Mouse (Mus musculus) stomach, embryonic 15.5 days (tissue): Measurements from ENCODE around the gene Cacna2d3. TPM values are rescaled to one million over a fixed set of nuclear protein-coding genes. Genes with fewer than 3 reads are reported as not detected.

Source experiments
- ATAC-seq: fragments of 200-750 bp; cut with Nextera tagmentation; 2 replicates; pipeline ENCODE4 v1.8.0; 2017; ENCODE audit warnings: low read depth, moderate number of reproducible peaks, moderate TSS enrichment; ENCODE audit not compliant: insufficient read depth, low FRiP score
- H3K27ac ChIP-seq: fragments of 300-500 bp; sonication (generic); 2 replicates; pipeline ENCODE4 v1.5.1; 2015; ENCODE audit warnings: mild to moderate bottlenecking, inconsistent platforms
- H3K27me3 ChIP-seq: fragments of 300-500 bp; sonication (generic); replicated peaks from 2 replicates; pipeline ENCODE4 v1.6.1; 2015; ENCODE audit warnings: inconsistent platforms
- H3K36me3 ChIP-seq: fragments of 300-500 bp; sonication (generic); 2 replicates; pipeline ENCODE4 v1.6.1; 2015; ENCODE audit warnings: inconsistent platforms
- H3K4me1 ChIP-seq: fragments of 300-500 bp; sonication (generic); 2 replicates; pipeline ENCODE4 v1.6.1; 2015; ENCODE audit warnings: inconsistent platforms
- H3K4me2 ChIP-seq: fragments of 300-500 bp; sonication (generic); 2 replicates; pipeline ENCODE4 v1.6.1; 2015; ENCODE audit warnings: mild to moderate bottlenecking, inconsistent platforms
- H3K4me3 ChIP-seq: fragments of 300-500 bp; sonication (generic); replicated peaks from 2 replicates; pipeline ENCODE4 v1.5.1; 2015; ENCODE audit warnings: inconsistent platforms
- H3K9ac ChIP-seq: fragments of 300-500 bp; sonication (generic); 2 replicates; pipeline ENCODE4 v1.6.1; 2015; ENCODE audit warnings: inconsistent platforms
- H3K9me3 ChIP-seq: fragments of 300-500 bp; sonication (generic); 2 replicates; pipeline ENCODE4 v1.6.1; 2016; ENCODE audit warnings: inconsistent platforms
- WGBS: fragments of 180-500 bp; shearing (Covaris S2); methylation state at CpG from one replicate; pipeline ENCODE4 v1.1.7; 2015; 5-methylcytosine and 5-hydroxymethylcytosine counted together
- polyA plus RNA-seq: library from polyadenylated mRNA; unstranded; fragments of >200 nt; fragmentation: Nextera tagmentation; extraction: Ambion mirVana; gene quantifications from 2 replicates; pipeline ENCODE4 v1.2.1, GENCODE M21; 2015

The Cacna2d3 gene
- polyA plus RNA-seq, 1 experiment from 2014 or later = 1.6 TPM

DNA sequence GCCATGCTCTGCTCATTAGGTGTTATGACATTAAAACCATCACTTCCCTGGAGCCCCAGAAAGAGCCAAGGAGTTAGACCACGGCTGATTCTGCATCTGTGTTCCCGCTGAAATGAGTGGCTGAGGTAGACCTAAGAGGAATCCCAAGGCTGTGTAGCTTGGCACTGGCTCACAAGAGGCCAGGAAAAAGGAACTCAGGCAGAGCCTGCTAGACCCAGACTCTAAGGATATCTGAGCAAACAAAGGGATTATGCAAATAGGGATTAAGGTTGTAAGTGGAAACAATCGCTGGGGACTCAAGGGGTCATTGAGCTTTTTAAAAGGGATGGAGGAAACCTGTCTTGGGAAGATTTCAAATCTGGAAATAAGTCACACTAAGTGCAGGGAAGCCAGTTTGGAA, 766.5 kb downstream of the Cacna2d3 start:
- no peak overlapping the region for H3K4me3 ChIP-seq
- no peak for ATAC-seq
- 21% methylated on average over 3 of the region's 3 CpGs for WGBS

DNA sequence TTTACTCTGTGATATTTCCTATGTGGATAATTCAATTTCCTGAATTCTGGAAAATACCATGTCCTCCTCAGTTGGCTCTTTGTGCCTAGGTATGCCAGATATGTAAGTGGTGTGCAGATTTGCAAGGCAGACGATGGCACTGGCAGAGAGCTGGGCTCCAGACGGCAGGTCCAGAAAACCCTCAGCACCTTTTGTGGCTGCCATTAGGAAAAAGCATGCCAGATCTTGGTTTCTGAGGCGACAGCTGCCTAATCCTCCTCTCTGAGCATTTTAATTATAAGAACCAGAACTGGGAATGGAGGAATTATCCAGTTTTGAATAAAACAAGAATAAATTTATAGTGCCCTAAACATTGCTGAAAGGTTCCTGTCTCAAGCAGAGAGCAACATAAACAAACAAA, 767.1 kb downstream of the Cacna2d3 start:
- Histone ChIP-seq H3K9me3 (no peaks in the 10 kb centered on the region), H3K4me1 (no peaks in the 10 kb centered on the region), H3K4me2 (no peak overlapping the region), H3K27me3 (no peaks in the 10 kb centered on the region), H3K9ac (no peak overlapping the region), H3K36me3 (no peaks in the 10 kb centered on the region), H3K27ac (no peak overlapping the region), H3K4me3 (no peak overlapping the region)
- WGBS = 57% methylated on average over 3 of the region's 3 CpGs
- ATAC-seq = no peak

More for the DNA sequence above, 766.5 kb downstream of the Cacna2d3 start:
- Histone ChIP-seq H3K9me3 (no peaks in the 10 kb centered on the region), H3K27ac (no peak overlapping the region), H3K27me3 (no peaks in the 10 kb centered on the region), H3K4me1 (no peaks in the 10 kb centered on the region), H3K9ac (no peak overlapping the region), H3K4me2 (no peak overlapping the region), H3K36me3 (no peaks in the 10 kb centered on the region)

DNA sequence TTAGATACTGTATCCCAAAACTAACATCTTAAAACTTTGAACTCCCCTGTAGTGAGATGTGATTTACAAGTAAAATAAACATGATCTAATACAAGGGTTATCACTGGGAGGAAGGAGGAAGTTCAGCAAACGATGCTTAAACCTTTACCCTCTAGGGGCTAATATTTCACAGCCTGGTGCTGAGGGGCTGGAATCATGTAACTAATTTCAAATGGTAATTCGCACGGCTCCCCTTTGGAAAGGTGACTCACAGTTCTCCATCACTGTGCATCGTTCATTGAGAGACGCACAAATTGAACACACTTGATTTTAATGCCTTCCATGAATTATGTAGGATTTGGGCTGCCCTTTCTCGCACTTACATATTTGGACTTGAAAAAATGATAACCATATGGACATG, 767.6 kb downstream of the Cacna2d3 start:
- WGBS = 43% methylated on average over 6 of the region's 6 CpGs

DNA sequence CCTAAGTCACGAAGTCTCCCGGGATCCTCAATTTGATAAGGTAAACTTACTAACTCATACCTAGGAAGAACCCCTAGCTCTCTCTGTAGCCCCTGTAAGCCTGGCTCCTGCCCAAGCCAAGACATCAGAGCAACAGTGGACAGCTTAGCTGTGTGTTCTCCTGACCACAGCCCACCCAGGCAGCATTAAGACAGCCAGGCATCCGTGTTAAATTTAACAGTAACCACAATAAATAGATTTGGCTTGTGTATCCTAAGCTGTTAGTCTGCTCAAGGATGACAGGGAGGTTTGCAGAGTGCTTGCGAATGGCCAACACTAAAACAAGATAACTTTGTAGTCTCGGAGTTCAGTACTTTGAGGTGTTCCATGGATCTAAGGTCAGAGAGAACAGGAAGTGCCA, 768.3 kb downstream of the Cacna2d3 start:
- H3K4me2 ChIP-seq = no peak overlapping the region
- H3K27ac ChIP-seq = no peak overlapping the region
- no peaks in the 10 kb centered on the region for H3K27me3 ChIP-seq
- H3K9ac ChIP-seq = no peak overlapping the region
- WGBS = 32% methylated on average over 5 of the region's 5 CpGs
- H3K36me3 ChIP-seq = no peaks in the 10 kb centered on the region
- ATAC-seq = no peak
- no peaks in the 10 kb centered on the region for H3K9me3 ChIP-seq
- no peak overlapping the region for H3K4me3 ChIP-seq
- no peaks in the 10 kb centered on the region for H3K4me1 ChIP-seq

More for the DNA sequence above, 767.6 kb downstream of the Cacna2d3 start:
- H3K4me1 ChIP-seq = no peaks in the 10 kb centered on the region
- no peak overlapping the region for H3K4me3 ChIP-seq
- ATAC-seq = no peak
- H3K9ac ChIP-seq = no peak overlapping the region
- no peak overlapping the region for H3K27ac ChIP-seq
- H3K27me3 ChIP-seq = no peaks in the 10 kb centered on the region
- no peaks in the 10 kb centered on the region for H3K36me3 ChIP-seq
- no peaks in the 10 kb centered on the region for H3K9me3 ChIP-seq
- no peak overlapping the region for H3K4me2 ChIP-seq

DNA sequence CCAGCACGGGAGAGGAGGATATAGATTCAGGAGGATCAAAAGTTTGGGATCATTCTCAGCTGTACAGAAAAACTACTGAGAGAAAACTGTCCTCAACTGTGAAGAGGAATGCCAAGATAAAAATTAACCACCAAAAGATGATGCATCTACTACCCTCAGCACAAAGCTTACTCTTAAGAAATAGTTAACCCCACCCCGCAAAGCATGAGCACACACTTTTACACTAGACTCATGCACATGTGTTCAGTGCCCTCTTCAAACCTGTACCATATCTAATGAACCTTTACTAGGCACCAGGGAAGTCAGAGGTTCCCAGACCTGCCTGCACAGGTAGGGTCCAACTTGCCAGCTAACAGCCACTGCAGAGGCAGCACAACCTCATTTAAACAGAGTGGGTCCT, 771.2 kb downstream of the Cacna2d3 start:
- Histone ChIP-seq H3K27ac (no peak overlapping the region), H3K27me3 (no peaks in the 10 kb centered on the region), H3K4me1 (no peaks in the 10 kb centered on the region), H3K36me3 (no peaks in the 10 kb centered on the region), H3K4me3 (no peak overlapping the region), H3K9me3 (no peaks in the 10 kb centered on the region), H3K9ac (no peak overlapping the region), H3K4me2 (no peak overlapping the region)
- 86% methylated on average over 2 of the region's 2 CpGs for WGBS
- ATAC-seq = no peak

DNA sequence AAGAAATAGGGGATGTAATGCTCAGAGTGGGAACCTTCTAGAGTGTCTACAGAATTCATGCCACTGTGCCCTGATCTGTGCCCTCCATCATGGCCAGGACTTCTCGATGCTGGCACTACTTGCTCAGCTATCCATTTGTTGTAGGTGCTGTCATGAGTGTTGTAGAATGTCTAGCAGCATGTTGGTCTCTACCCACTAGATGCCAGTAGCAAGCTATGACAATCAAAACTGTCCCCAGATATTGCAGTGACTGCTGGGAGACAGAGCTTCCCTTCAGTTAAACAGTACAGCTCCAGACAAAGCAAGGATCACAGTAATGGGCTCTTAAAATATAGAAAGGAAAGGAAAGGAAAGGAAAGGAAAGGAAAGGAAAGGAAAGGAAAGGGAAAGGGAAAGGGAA, 771.9 kb downstream of the Cacna2d3 start:
- H3K9ac ChIP-seq = no peak overlapping the region
- 86% methylated on average over 1 of the region's 1 CpGs for WGBS
- ATAC-seq = no peak
- no peaks in the 10 kb centered on the region for H3K27me3 ChIP-seq
- no peak overlapping the region for H3K4me3 ChIP-seq
- no peaks in the 10 kb centered on the region for H3K36me3 ChIP-seq
- no peak overlapping the region for H3K4me2 ChIP-seq
- H3K9me3 ChIP-seq = no peaks in the 10 kb centered on the region
- no peaks in the 10 kb centered on the region for H3K4me1 ChIP-seq
- no peak overlapping the region for H3K27ac ChIP-seq

DNA sequence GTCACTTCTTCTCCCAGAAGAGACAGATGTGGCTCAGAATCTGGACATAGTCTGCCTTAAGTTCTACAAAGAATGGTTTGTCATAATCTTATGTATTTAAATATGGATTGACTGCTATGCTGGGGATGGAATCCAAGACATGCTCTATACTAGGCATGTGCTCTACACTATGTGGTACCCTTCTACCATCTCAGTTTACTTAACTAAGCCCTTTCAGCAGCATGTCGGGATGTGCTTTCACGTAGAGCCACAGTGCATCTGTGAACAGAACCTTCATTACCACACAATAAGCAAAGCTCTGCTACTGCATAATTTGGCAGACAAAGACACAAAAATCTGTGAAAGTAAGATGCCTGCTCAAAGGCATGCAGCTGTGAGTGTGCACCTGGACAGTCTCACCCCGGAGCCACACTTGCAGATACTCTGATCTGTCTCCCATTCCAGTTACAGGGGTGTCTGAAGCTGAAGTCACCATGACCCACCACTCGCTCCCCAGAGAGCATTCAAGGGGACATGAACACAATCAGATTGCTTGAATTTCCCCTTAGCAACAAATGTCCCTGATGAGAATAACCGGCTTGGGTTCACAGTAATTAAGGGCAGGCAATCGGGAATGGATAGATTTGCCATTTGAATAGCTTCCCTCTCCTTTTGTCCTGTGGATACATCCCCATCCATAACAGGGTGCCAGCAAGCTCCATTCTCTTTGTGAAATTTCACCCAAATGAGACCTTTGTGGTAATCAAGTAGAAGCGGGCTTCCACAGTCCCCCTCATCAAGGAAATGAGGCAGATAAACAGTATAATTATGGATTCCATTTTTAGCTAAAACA, 773.4 kb downstream of the Cacna2d3 start:
- ATAC-seq = no peak

DNA sequence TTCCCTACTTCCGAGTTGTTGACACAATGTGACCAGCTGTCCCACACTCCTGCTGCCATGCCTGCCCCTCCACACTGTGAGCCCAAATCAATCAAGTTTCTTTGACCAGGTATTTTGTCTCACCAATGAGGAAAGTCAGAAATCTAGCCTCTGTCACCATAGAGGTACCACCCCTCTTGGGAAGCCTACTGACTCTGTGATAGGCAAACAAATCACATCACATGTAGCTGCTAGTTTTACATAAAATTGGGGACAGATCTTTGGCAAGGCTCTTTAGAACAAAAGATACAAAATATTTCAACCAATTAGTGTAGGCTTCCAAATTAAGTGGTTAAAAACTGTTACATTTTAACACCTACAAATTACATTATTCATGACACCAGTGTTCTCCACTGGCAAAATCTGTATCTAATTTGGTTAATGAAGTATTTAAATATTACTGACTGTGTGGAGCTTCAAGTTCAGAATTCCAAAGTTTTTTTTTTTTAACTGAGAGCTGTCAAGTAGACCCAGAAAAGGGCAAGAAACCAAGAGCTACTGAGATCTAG, 788.8 kb downstream of the Cacna2d3 start:
- Histone ChIP-seq H3K27ac (no peak overlapping the region), H3K36me3 (no peaks in the 10 kb centered on the region), H3K4me1 (0 out of 2 replicates have a peak, but pooled peaks cover 3% of the 10 kb centered on the region), H3K4me2 (no peak overlapping the region), H3K27me3 (no peaks in the 10 kb centered on the region), H3K9ac (no peak overlapping the region), H3K4me3 (no peak overlapping the region), H3K9me3 (no peaks in the 10 kb centered on the region)
- WGBS = 81% methylated on average over 1 of the region's 1 CpGs
- no peak for ATAC-seq

More for the DNA sequence above, 773.4 kb downstream of the Cacna2d3 start:
- Histone ChIP-seq H3K9me3 (no peaks in the 10 kb centered on the region), H3K4me2 (no peak overlapping the region), H3K27me3 (no peaks in the 10 kb centered on the region), H3K27ac (no peak overlapping the region), H3K9ac (no peak overlapping the region), H3K4me3 (no peak overlapping the region), H3K36me3 (no peaks in the 10 kb centered on the region), H3K4me1 (no peaks in the 10 kb centered on the region)
- 80% methylated on average over 7 of the region's 7 CpGs for WGBS

DNA sequence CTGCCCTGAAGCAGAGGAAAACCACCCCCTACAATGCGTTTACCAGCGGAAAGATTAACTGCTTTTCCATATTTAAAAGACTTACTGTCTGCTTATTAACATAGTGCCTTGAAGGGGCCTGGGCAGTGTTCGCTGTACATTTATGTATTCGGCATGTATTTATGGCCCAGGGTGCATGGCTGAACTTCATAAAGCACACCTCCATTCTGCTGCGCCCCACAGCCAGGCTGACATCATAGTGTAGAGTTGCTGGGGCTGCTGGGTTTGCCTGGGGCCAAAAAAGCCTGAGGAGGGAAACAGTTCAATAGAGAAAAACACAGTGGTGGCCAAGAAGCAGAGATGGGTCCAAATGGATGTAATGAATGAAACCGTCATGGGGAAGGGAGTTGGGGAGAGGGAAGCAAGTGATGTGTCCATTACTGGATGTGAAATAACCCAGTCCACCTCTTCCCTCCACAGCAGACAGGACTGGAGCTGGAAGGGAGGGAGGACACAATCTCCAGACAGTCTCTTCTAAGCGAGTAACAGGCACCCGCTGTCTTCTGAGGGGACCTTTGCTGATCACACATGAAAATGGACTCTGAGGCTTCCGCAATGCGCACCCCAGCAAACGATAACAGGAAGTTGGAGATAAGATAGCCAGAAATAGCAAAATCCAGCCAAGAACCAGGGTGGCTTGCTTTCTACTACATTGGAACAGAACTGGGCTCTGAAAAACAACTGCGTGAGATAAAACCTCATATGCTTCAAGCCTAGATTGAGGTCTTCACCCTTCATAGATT, 798.3 kb downstream of the Cacna2d3 start:
- Histone ChIP-seq H3K36me3 (no peaks in the 10 kb centered on the region), H3K4me1 (no peaks in the 10 kb centered on the region), H3K27ac (no peak overlapping the region), H3K27me3 (no peaks in the 10 kb centered on the region), H3K4me3 (no peak overlapping the region), H3K4me2 (no peak overlapping the region), H3K9ac (no peak overlapping the region), H3K9me3 (no peaks in the 10 kb centered on the region)
- WGBS = 67% methylated on average over 12 of the region's 12 CpGs
- ATAC-seq = no peak; the same call in 1 of the 2 replicates

DNA sequence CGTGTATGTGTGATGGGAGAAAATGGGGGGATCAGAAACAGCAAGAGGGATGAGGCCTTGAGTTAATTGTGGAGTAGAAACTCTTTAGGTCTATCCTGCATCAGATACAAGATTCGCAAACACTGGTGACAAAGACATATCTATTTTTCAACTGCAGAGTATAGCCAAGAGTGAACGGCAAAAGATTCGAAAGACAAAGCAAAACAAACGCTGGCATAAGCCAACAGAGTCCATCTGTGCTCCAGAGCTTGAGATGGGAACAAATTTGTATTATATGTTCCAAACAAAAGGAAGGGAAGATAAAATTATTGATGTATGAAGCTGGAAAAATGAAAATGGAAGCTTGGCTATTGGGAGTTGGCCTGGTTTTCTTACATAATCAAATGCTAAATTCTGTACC, 802.8 kb downstream of the Cacna2d3 start:
- no peak for ATAC-seq
- Histone ChIP-seq H3K27me3 (no peaks in the 10 kb centered on the region), H3K36me3 (no peaks in the 10 kb centered on the region), H3K4me1 (no peaks in the 10 kb centered on the region), H3K9ac (no peak overlapping the region), H3K9me3 (no peaks in the 10 kb centered on the region), H3K27ac (no peak overlapping the region), H3K4me3 (no peak overlapping the region), H3K4me2 (no peak overlapping the region)
- 53% methylated on average over 5 of the region's 5 CpGs for WGBS

DNA sequence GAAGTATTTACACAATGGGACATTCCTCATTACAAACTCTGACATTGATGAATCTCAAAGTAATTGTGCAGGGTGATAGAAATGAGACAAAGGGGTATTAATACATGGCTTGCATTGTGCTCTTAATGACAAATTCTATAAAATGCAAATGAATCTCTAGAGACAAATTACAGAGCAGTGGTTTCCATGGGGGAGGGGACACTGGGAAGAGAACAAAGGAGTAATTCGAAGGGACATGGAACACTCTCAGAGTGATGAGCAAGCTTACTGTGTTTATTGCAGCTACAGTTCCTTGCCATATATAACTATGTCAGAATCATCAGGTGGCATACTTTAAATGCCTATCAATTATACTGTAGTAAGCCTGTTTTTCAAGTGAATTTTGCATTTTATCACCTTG, 806.7 kb downstream of the Cacna2d3 start:
- 39% methylated on average over 1 of the region's 1 CpGs for WGBS
- no peaks in the 10 kb centered on the region for H3K36me3 ChIP-seq
- H3K27me3 ChIP-seq = no peaks in the 10 kb centered on the region
- H3K9me3 ChIP-seq = no peaks in the 10 kb centered on the region
- H3K9ac ChIP-seq = no peak overlapping the region
- ATAC-seq = no peak
- no peak overlapping the region for H3K27ac ChIP-seq
- no peak overlapping the region for H3K4me3 ChIP-seq
- H3K4me1 ChIP-seq = no peaks in the 10 kb centered on the region
- no peak overlapping the region for H3K4me2 ChIP-seq

DNA sequence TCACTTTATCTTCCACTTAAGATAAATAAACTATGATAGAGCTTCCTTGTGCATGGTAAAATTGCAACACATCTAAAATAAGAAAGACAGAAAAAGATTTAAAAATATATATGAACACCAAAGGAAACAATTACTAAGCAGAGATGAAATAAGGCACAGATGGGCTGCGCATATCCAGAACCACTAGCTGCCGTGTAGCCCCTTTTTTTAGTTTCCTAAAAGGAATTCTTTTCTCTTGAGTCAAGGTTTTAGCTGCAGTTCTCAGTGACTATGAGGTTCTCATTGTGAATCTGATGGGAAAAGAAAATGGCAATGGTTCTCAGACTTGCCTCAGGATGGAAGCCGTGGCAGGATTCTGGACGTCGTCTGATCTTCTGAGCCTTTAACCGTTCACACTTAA, 814.0 kb downstream of the Cacna2d3 start:
- no peaks in the 10 kb centered on the region for H3K36me3 ChIP-seq
- no peak overlapping the region for H3K4me2 ChIP-seq
- no peaks in the 10 kb centered on the region for H3K27me3 ChIP-seq
- H3K4me3 ChIP-seq = no peak overlapping the region
- WGBS = 86% methylated on average over 6 of the region's 6 CpGs
- no peaks in the 10 kb centered on the region for H3K4me1 ChIP-seq
- H3K27ac ChIP-seq = no peak overlapping the region
- no peak for ATAC-seq
- no peak overlapping the region for H3K9ac ChIP-seq
- no peaks in the 10 kb centered on the region for H3K9me3 ChIP-seq
